Mouse (Mus musculus): ENCODE measurements around the gene Iqschfp. TPM values are rescaled to one million over a fixed set of nuclear protein-coding genes. Genes with fewer than 3 reads are reported as not detected.

The Iqschfp gene
- polyA plus RNA-seq, 1 experiment from 2014 or later = 5.3 TPM

- H3K27ac ChIP-seq (ENCODE audit: low read length) = no peak overlapping the region
- ATAC-seq = peak; percentile 82
- peaks cover 13% of the 10 kb centered on the region; the same call in 1 of the 2 replicates for H3K4me1 ChIP-seq (replicated peaks; ENCODE audit: control insufficient read depth, insufficient read depth, low read length)
Observed at GRCm38 (mm10) chr3:68138833-68139627, 247.0 kb downstream of the Iqschfp start.

GRCm38 (mm10) chr3:68150688-68151087 is 258.7 kb downstream of the Iqschfp start:
- Histone ChIP-seq H3K9me3 (ENCODE audit: control insufficient read depth, low read length) (no peaks in the 10 kb centered on the region), H3K27ac (ENCODE audit: low read length) (no peak overlapping the region), H3K4me2 (ENCODE audit: low read length) (no peak overlapping the region), H3K9ac (replicated peaks; ENCODE audit: low read depth, low read length) (no peak overlapping the region), H3K4me1 (replicated peaks; ENCODE audit: control insufficient read depth, insufficient read depth, low read length) (no peaks in the 10 kb centered on the region), H3K4me3 (replicated peaks; ENCODE audit: low read length) (no peak overlapping the region), H3K27me3 (replicated peaks; ENCODE audit: control insufficient read depth, insufficient read depth, low read length) (no peaks in the 10 kb centered on the region), H3K36me3 (ENCODE audit: control insufficient read depth, insufficient read depth) (no peaks in the 10 kb centered on the region)
- ATAC-seq = no peak
- 79% methylated on average over 8 of the region's 8 CpGs for WGBS

More at GRCm38 (mm10) chr3:68138833-68139627, 247.0 kb downstream of the Iqschfp start:
- no peak overlapping the region for H3K4me3 ChIP-seq (replicated peaks; ENCODE audit: low read length)
- no peaks in the 10 kb centered on the region for H3K9me3 ChIP-seq (ENCODE audit: control insufficient read depth, low read length)
- WGBS = 8% methylated on average over 5 of the region's 5 CpGs
- H3K9ac ChIP-seq (replicated peaks; ENCODE audit: low read depth, low read length) = no peak overlapping the region
- no peaks in the 10 kb centered on the region for H3K27me3 ChIP-seq (replicated peaks; ENCODE audit: control insufficient read depth, insufficient read depth, low read length)
- no peak overlapping the region for H3K4me2 ChIP-seq (ENCODE audit: low read length)
- no peaks in the 10 kb centered on the region for H3K36me3 ChIP-seq (ENCODE audit: control insufficient read depth, insufficient read depth)

GRCm38 (mm10) chr3:68160175-68160574 is 268.1 kb downstream of the Iqschfp start:
- no peak overlapping the region for H3K4me3 ChIP-seq (replicated peaks; ENCODE audit: low read length)
- no peak for ATAC-seq
- 60% methylated on average over 1 of the region's 1 CpGs for WGBS
- H3K36me3 ChIP-seq (ENCODE audit: control insufficient read depth, insufficient read depth) = no peaks in the 10 kb centered on the region
- no peak overlapping the region for H3K4me2 ChIP-seq (ENCODE audit: low read length)
- H3K9ac ChIP-seq (replicated peaks; ENCODE audit: low read depth, low read length) = no peak overlapping the region
- no peak overlapping the region for H3K27ac ChIP-seq (ENCODE audit: low read length)
- H3K9me3 ChIP-seq (ENCODE audit: control insufficient read depth, low read length) = no peaks in the 10 kb centered on the region
- H3K27me3 ChIP-seq (replicated peaks; ENCODE audit: control insufficient read depth, insufficient read depth, low read length) = no peaks in the 10 kb centered on the region
- no peaks in the 10 kb centered on the region for H3K4me1 ChIP-seq (replicated peaks; ENCODE audit: control insufficient read depth, insufficient read depth, low read length)

GRCm38 (mm10) chr3:68160760-68161159 is 268.7 kb downstream of the Iqschfp start:
- no peaks in the 10 kb centered on the region for H3K27me3 ChIP-seq (replicated peaks; ENCODE audit: control insufficient read depth, insufficient read depth, low read length)
- H3K4me3 ChIP-seq (replicated peaks; ENCODE audit: low read length) = no peak overlapping the region
- WGBS = 85% methylated on average over 3 of the region's 3 CpGs
- ATAC-seq = no peak
- no peak overlapping the region for H3K27ac ChIP-seq (ENCODE audit: low read length)
- no peaks in the 10 kb centered on the region for H3K4me1 ChIP-seq (replicated peaks; ENCODE audit: control insufficient read depth, insufficient read depth, low read length)
- no peak overlapping the region for H3K9ac ChIP-seq (replicated peaks; ENCODE audit: low read depth, low read length)
- no peak overlapping the region for H3K4me2 ChIP-seq (ENCODE audit: low read length)
- H3K9me3 ChIP-seq (ENCODE audit: control insufficient read depth, low read length) = no peaks in the 10 kb centered on the region
- no peaks in the 10 kb centered on the region for H3K36me3 ChIP-seq (ENCODE audit: control insufficient read depth, insufficient read depth)

GRCm38 (mm10) chr3:68178248-68178647 is 286.2 kb downstream of the Iqschfp start:
- Histone ChIP-seq H3K9me3 (ENCODE audit: control insufficient read depth, low read length) (no peaks in the 10 kb centered on the region), H3K4me2 (ENCODE audit: low read length) (no peak overlapping the region), H3K27me3 (replicated peaks; ENCODE audit: control insufficient read depth, insufficient read depth, low read length) (no peaks in the 10 kb centered on the region), H3K36me3 (ENCODE audit: control insufficient read depth, insufficient read depth) (no peaks in the 10 kb centered on the region), H3K9ac (replicated peaks; ENCODE audit: low read depth, low read length) (no peak overlapping the region), H3K27ac (ENCODE audit: low read length) (no peak overlapping the region), H3K4me1 (replicated peaks; ENCODE audit: control insufficient read depth, insufficient read depth, low read length) (0 out of 2 replicates have a peak, but pooled peaks cover 4% of the 10 kb centered on the region), H3K4me3 (replicated peaks; ENCODE audit: low read length) (no peak overlapping the region)
- ATAC-seq = no peak
- WGBS = 28% methylated on average over 1 of the region's 1 CpGs

GRCm38 (mm10) chr3:68187471-68187870 is 295.4 kb downstream of the Iqschfp start:
- H3K4me2 ChIP-seq (ENCODE audit: low read length) = no peak overlapping the region
- H3K9ac ChIP-seq (replicated peaks; ENCODE audit: low read depth, low read length) = no peak overlapping the region
- H3K27me3 ChIP-seq (replicated peaks; ENCODE audit: control insufficient read depth, insufficient read depth, low read length) = no peaks in the 10 kb centered on the region
- no peak for ATAC-seq
- H3K27ac ChIP-seq (ENCODE audit: low read length) = no peak overlapping the region
- H3K4me1 ChIP-seq (replicated peaks; ENCODE audit: control insufficient read depth, insufficient read depth, low read length) = 0 out of 2 replicates have a peak, but pooled peaks cover 6% of the 10 kb centered on the region
- H3K4me3 ChIP-seq (replicated peaks; ENCODE audit: low read length) = no peak overlapping the region
- no peaks in the 10 kb centered on the region for H3K36me3 ChIP-seq (ENCODE audit: control insufficient read depth, insufficient read depth)
- 61% methylated on average over 8 of the region's 8 CpGs for WGBS
- no peaks in the 10 kb centered on the region for H3K9me3 ChIP-seq (ENCODE audit: control insufficient read depth, low read length)

- Histone ChIP-seq H3K4me2 (ENCODE audit: low read length) (no peak overlapping the region), H3K9me3 (ENCODE audit: control insufficient read depth, low read length) (no peaks in the 10 kb centered on the region), H3K4me1 (replicated peaks; ENCODE audit: control insufficient read depth, insufficient read depth, low read length) (0 out of 2 replicates have a peak, but pooled peaks cover 6% of the 10 kb centered on the region), H3K27me3 (replicated peaks; ENCODE audit: control insufficient read depth, insufficient read depth, low read length) (no peaks in the 10 kb centered on the region), H3K4me3 (replicated peaks; ENCODE audit: low read length) (no peak overlapping the region), H3K27ac (ENCODE audit: low read length) (no peak overlapping the region), H3K9ac (replicated peaks; ENCODE audit: low read depth, low read length) (no peak overlapping the region), H3K36me3 (ENCODE audit: control insufficient read depth, insufficient read depth) (no peaks in the 10 kb centered on the region)
- WGBS = 88% methylated on average over 2 of the region's 2 CpGs
- ATAC-seq = no peak
Observed at GRCm38 (mm10) chr3:68189100-68189499, 297.1 kb downstream of the Iqschfp start.

GRCm38 (mm10) chr3:68196933-68197332 is 304.9 kb downstream of the Iqschfp start:
- no peak overlapping the region for H3K4me3 ChIP-seq (replicated peaks; ENCODE audit: low read length)
- no peaks in the 10 kb centered on the region for H3K36me3 ChIP-seq (ENCODE audit: control insufficient read depth, insufficient read depth)
- 78% methylated on average over 1 of the region's 1 CpGs for WGBS
- H3K27me3 ChIP-seq (replicated peaks; ENCODE audit: control insufficient read depth, insufficient read depth, low read length) = no peaks in the 10 kb centered on the region
- H3K9me3 ChIP-seq (ENCODE audit: control insufficient read depth, low read length) = no peaks in the 10 kb centered on the region
- peaks cover 11% of the 10 kb centered on the region for H3K4me1 ChIP-seq (replicated peaks; ENCODE audit: control insufficient read depth, insufficient read depth, low read length)
- H3K9ac ChIP-seq (replicated peaks; ENCODE audit: low read depth, low read length) = no peak overlapping the region
- ATAC-seq = peak; percentile 29; the same call in 1 of the 2 replicates
- H3K4me2 ChIP-seq (ENCODE audit: low read length) = no peak overlapping the region
- H3K27ac ChIP-seq (ENCODE audit: low read length) = no peak overlapping the region

GRCm38 (mm10) chr3:68201214-68201613 is 309.2 kb downstream of the Iqschfp start:
- Histone ChIP-seq H3K9ac (replicated peaks; ENCODE audit: low read depth, low read length) (no peak overlapping the region), H3K27ac (ENCODE audit: low read length) (no peak overlapping the region), H3K27me3 (replicated peaks; ENCODE audit: control insufficient read depth, insufficient read depth, low read length) (no peaks in the 10 kb centered on the region), H3K9me3 (ENCODE audit: control insufficient read depth, low read length) (no peaks in the 10 kb centered on the region), H3K4me3 (replicated peaks; ENCODE audit: low read length) (no peak overlapping the region), H3K4me1 (replicated peaks; ENCODE audit: control insufficient read depth, insufficient read depth, low read length) (peaks cover 21% of the 10 kb centered on the region), H3K36me3 (ENCODE audit: control insufficient read depth, insufficient read depth) (no peaks in the 10 kb centered on the region), H3K4me2 (ENCODE audit: low read length) (no peak overlapping the region)
- peak; percentile 87 for ATAC-seq
- 0% methylated on average over 1 of the region's 1 CpGs for WGBS
